Mouse (Mus musculus) liver, embryonic 11.5 days (tissue): ENCODE results near the gene Xlr5b. TPM values are rescaled to one million over a fixed set of nuclear protein-coding genes. Genes with fewer than 3 reads are reported as not detected.

Source experiments
- polyA plus RNA-seq: library from polyadenylated mRNA; unstranded; fragments of >200 nt; fragmentation: Nextera tagmentation; extraction: Ambion mirVana; gene quantifications from 2 replicates; pipeline ENCODE4 v1.2.1, GENCODE M21; 2014

Xlr5b gene
- polyA plus RNA-seq, 1 experiment from 2014 or later: not detected

Other genes starting within 250 kb of the Xlr5b start
- gene Cetn2, start 230.4 kb upstream of the Xlr5b start, polyA plus RNA-seq: 74.3 and 77.2 TPM in 2 replicates
- gene Nsdhl, start 230.2 kb upstream of the Xlr5b start, polyA plus RNA-seq: 29.6 and 32.2 TPM in 2 replicates
- 2.0 and 2.4 TPM in 2 replicates for gene Zfp185, start 161.5 kb upstream of the Xlr5b start, polyA plus RNA-seq
- gene Pnma5, start 111.7 kb upstream of the Xlr5b start, polyA plus RNA-seq: not detected in 2 replicates
- not detected in 2 replicates for gene Pnma3, start 84.0 kb upstream of the Xlr5b start, polyA plus RNA-seq
- gene Xlr4a, start 66.3 kb upstream of the Xlr5b start, polyA plus RNA-seq: 1.2 and 1.9 TPM in 2 replicates
- 4.3 and 4.5 TPM in 2 replicates for gene Xlr3a, start 51.7 kb upstream of the Xlr5b start, polyA plus RNA-seq
- 0.13 TPM in 1 of 2 replicates, not detected in the other for gene Gm14685, start 31.7 kb upstream of the Xlr5b start, polyA plus RNA-seq
- not detected in 2 replicates for gene DXBay18, start 654 bp downstream of the Xlr5b start, polyA plus RNA-seq
- gene Spin2d, start 28.2 kb downstream of the Xlr5b start, polyA plus RNA-seq: not detected in 2 replicates
- gene Xlr3b, start 43.4 kb downstream of the Xlr5b start, polyA plus RNA-seq: 5.2 and 8.1 TPM in 2 replicates
- 3.3 and 3.8 TPM in 2 replicates for gene Xlr4b, start 65.5 kb downstream of the Xlr5b start, polyA plus RNA-seq
- gene F8a, start 79.5 kb downstream of the Xlr5b start, polyA plus RNA-seq: 6.2 and 6.5 TPM in 2 replicates
- 0.53 and 1.2 TPM in 2 replicates for gene Xlr4c, start 94.3 kb downstream of the Xlr5b start, polyA plus RNA-seq
- not detected in 2 replicates for gene Xlr3c, start 116.6 kb downstream of the Xlr5b start, polyA plus RNA-seq
- gene Xlr5a, start 144.2 kb downstream of the Xlr5b start, polyA plus RNA-seq: not detected in 2 replicates
- not detected in 2 replicates for gene Xlr5c, start 144.2 kb downstream of the Xlr5b start, polyA plus RNA-seq
- gene Gm45015, start 188.0 kb downstream of the Xlr5b start, polyA plus RNA-seq: not detected in 2 replicates
- 8.4 TPM in 2 replicates for gene Zfp275, start 193.8 kb downstream of the Xlr5b start, polyA plus RNA-seq
- not detected in 2 replicates for gene Gm18336, start 249.9 kb downstream of the Xlr5b start, polyA plus RNA-seq